Mouse (Mus musculus) hindbrain, embryonic 15.5 days (tissue): ENCODE results near the gene Prm3. TPM values are rescaled to one million over a fixed set of nuclear protein-coding genes. Genes with fewer than 3 reads are reported as not detected.

Experiments
- ATAC-seq: fragments of 200-750 bp; cut with Nextera tagmentation; 2 replicates; pipeline ENCODE4 v1.8.0; 2017; ENCODE audit warnings: low read depth, moderate number of reproducible peaks, moderate TSS enrichment; ENCODE audit not compliant: low FRiP score
- H3K27ac ChIP-seq: fragments of 300-500 bp; sonication (generic); replicated peaks from 2 replicates; pipeline ENCODE4 v1.5.1; 2015; ENCODE audit warnings: mild to moderate bottlenecking, inconsistent platforms
- H3K27me3 ChIP-seq: fragments of 300-500 bp; sonication (generic); 2 replicates; pipeline ENCODE4 v1.6.1; 2015; ENCODE audit warnings: control low read depth, inconsistent platforms
- H3K36me3 ChIP-seq: fragments of 300-500 bp; sonication (generic); 2 replicates; pipeline ENCODE4 v1.6.1; 2015; ENCODE audit warnings: control low read depth, inconsistent platforms
- H3K4me1 ChIP-seq: fragments of 300-500 bp; sonication (generic); replicated peaks from 2 replicates; pipeline ENCODE4 v1.6.1; 2015; ENCODE audit warnings: control low read depth, inconsistent platforms
- H3K4me2 ChIP-seq: fragments of 300-500 bp; sonication (generic); 2 replicates; pipeline ENCODE4 v1.6.1; 2015; ENCODE audit warnings: moderate library complexity, mild to moderate bottlenecking, inconsistent platforms
- H3K4me3 ChIP-seq: fragments of 300-500 bp; sonication (generic); 2 replicates; pipeline ENCODE4 v1.5.1; 2015; ENCODE audit warnings: mild to moderate bottlenecking, inconsistent platforms
- H3K9ac ChIP-seq: fragments of 300-500 bp; sonication (generic); 2 replicates; pipeline ENCODE4 v1.6.1; 2015; ENCODE audit warnings: inconsistent platforms
- H3K9me3 ChIP-seq: fragments of 300-500 bp; sonication (generic); 2 replicates; pipeline ENCODE4 v1.6.1; 2016; ENCODE audit warnings: control low read depth, inconsistent platforms
- WGBS: fragments of 180-500 bp; shearing (Covaris S2); methylation state at CpG from one replicate; pipeline ENCODE4 v1.1.7; 2015; 5-methylcytosine and 5-hydroxymethylcytosine counted together
- polyA plus RNA-seq: library from polyadenylated mRNA; unstranded; fragments of >200 nt; fragmentation: Nextera tagmentation; extraction: Ambion mirVana; gene quantifications from 2 replicates; pipeline ENCODE4 v1.2.1, GENCODE M21; 2015

The Prm3 gene
- polyA plus RNA-seq, 1 experiment from 2014 or later: not detected

GRCm38 (mm10) chr16:10767158-10767557 is 23.6 kb downstream of the Prm3 start:
- Histone ChIP-seq H3K36me3 (no peaks in the 10 kb centered on the region), H3K27ac (no peak overlapping the region), H3K27me3 (no peaks in the 10 kb centered on the region), H3K4me2 (no peak overlapping the region), H3K9me3 (no peaks in the 10 kb centered on the region), H3K9ac (no peak overlapping the region), H3K4me3 (no peak overlapping the region), H3K4me1 (no peaks in the 10 kb centered on the region)
- no peak for ATAC-seq
- 44% methylated on average over 4 of the region's 4 CpGs for WGBS

DNA sequence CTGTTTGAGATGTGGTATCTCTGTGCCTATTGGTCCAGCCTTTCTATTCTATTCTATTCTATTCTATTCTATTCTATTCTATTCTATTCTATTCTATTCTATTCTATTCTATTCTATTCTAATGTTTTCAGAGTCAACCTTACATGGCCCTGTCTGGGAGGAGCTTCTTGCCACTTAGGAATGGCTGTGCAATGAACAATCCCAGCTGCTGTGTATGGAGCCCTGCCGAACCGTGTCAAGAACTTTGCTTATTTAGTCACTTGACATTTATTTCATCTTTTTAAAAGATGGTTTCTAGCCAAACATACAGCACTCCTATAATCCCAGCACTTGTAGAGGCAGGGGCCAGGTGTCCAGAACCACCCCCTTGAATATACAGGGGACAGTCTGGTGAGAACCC is 26.4 kb downstream of the Prm3 start:
- 67% methylated on average over 2 of the region's 2 CpGs for WGBS
- Histone ChIP-seq H3K4me2 (no peak overlapping the region), H3K27me3 (no peaks in the 10 kb centered on the region), H3K27ac (no peak overlapping the region), H3K9ac (no peak overlapping the region), H3K4me1 (no peaks in the 10 kb centered on the region), H3K36me3 (no peaks in the 10 kb centered on the region), H3K9me3 (no peaks in the 10 kb centered on the region), H3K4me3 (no peak overlapping the region)
- ATAC-seq: no peak

DNA sequence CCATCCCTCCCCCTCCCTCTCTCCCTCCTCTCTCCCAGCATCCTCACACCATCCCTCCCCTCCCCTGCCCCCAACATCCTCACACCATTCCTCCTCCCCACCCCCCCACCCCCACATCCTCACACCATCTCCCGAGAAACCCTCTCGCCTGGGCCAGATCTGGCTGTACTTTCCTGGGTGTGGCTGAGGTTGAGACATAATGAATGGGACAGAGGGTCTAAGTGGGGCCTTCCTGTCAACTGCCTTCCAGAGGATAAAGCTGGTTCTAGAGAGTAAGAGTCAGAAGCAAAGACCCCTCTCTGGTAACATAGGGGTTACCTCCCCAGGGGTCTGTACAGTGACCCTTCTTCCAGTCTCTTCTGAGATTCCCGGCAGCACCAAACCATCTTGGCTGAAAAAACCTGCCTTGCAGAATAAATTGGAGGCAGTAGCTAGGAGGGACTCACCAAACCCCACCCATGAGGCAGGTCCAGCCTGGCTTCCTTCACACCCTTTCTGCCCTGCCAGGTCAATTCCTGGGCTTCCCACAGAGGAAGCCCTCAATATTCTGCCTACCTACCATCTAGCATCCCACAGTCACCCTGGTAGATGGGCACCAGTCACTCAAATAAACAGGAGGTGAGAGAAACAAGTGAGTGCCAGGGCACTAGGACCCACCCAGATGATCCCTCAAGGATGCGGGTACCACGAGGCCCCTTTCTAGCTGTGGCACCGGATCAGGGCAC is 27.0 kb downstream of the Prm3 start:
- ATAC-seq: no peak
- H3K36me3 ChIP-seq: no peaks in the 10 kb centered on the region
- 60% methylated on average over 6 of the region's 6 CpGs for WGBS

DNA sequence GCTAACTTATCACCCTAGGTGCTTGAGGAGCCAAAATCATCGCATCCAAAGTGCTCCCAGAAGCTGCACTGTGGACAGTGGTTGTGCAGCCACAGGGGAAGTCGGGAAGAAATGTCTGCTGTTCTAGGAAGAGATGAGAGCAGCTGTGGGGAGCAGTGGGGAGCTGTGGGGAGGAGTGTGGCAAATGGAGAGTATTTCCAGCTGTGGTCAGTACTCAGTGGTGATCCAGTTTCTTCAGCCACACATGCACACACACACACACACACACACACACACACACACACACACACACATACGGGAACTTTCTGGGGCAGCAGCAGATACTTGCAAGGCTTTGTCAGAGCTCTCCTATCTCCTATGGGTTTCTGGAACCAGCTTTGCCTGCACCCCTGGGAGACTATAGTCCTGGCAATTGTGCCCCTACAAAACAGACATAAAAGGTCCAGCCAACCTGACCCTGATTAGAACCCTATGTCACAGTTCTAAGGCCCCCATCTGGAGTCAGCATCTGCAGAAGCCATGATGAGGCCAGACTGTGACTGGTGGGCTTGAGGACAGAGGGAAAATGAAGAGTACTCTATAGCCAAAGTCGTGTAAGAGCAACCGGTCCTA is 28.0 kb downstream of the Prm3 start:
- ATAC-seq: no peak
- no peak overlapping the region for H3K27ac ChIP-seq
- H3K36me3 ChIP-seq: no peaks in the 10 kb centered on the region
- H3K4me1 ChIP-seq: no peaks in the 10 kb centered on the region
- H3K9ac ChIP-seq: no peak overlapping the region
- 72% methylated on average over 5 of the region's 5 CpGs for WGBS
- H3K4me2 ChIP-seq: no peak overlapping the region
- no peaks in the 10 kb centered on the region for H3K27me3 ChIP-seq
- no peaks in the 10 kb centered on the region for H3K9me3 ChIP-seq
- no peak overlapping the region for H3K4me3 ChIP-seq

More for the DNA sequence above, 27.0 kb downstream of the Prm3 start:
- Histone ChIP-seq H3K27ac (no peak overlapping the region), H3K27me3 (no peaks in the 10 kb centered on the region), H3K4me3 (no peak overlapping the region), H3K9me3 (no peaks in the 10 kb centered on the region), H3K9ac (no peak overlapping the region), H3K4me1 (no peaks in the 10 kb centered on the region), H3K4me2 (no peak overlapping the region)

GRCm38 (mm10) chr16:10761182-10761581 is 29.5 kb downstream of the Prm3 start:
- 74% methylated on average over 8 of the region's 8 CpGs for WGBS
- no peaks in the 10 kb centered on the region for H3K27me3 ChIP-seq
- no peak overlapping the region for H3K9ac ChIP-seq
- ATAC-seq: no peak
- no peak overlapping the region for H3K27ac ChIP-seq
- no peaks in the 10 kb centered on the region for H3K4me1 ChIP-seq
- no peaks in the 10 kb centered on the region for H3K36me3 ChIP-seq
- no peak overlapping the region for H3K4me2 ChIP-seq
- H3K9me3 ChIP-seq: no peaks in the 10 kb centered on the region
- no peak overlapping the region for H3K4me3 ChIP-seq

DNA sequence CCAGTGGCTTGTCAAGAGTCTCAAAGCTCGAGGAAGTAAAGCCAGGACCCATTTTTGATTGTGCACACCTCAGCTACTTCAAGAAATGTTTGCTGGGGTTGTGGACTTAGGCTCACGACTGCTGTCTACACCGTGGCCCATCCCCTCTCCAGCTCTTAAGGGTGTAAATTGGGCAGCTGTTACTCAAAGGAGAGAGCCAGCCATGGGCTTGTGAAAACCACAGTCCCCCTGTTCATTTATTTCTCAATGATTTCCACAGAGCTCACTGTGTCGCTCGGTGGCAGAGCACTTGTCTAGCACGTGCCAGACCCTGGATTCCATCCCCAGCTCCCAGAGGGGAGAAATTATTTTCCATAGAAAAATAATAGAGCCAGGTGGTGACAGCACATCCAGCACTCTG is 34.5 kb downstream of the Prm3 start:
- Histone ChIP-seq H3K4me1 (no peaks in the 10 kb centered on the region), H3K27ac (no peak overlapping the region), H3K4me2 (no peak overlapping the region), H3K9ac (no peak overlapping the region), H3K9me3 (no peaks in the 10 kb centered on the region), H3K4me3 (no peak overlapping the region), H3K36me3 (no peaks in the 10 kb centered on the region), H3K27me3 (no peaks in the 10 kb centered on the region)
- ATAC-seq: no peak
- 73% methylated on average over 5 of the region's 6 CpGs for WGBS

- Histone ChIP-seq H3K36me3 (no peaks in the 10 kb centered on the region), H3K4me2 (no peak overlapping the region), H3K4me3 (no peak overlapping the region), H3K9me3 (no peaks in the 10 kb centered on the region), H3K4me1 (0 out of 2 replicates have a peak, but pooled peaks cover 3% of the 10 kb centered on the region), H3K27me3 (no peaks in the 10 kb centered on the region), H3K9ac (no peak overlapping the region), H3K27ac (no peak overlapping the region)
- no peak for ATAC-seq
- WGBS: 79% methylated on average over 3 of the region's 3 CpGs
Observed at GRCm38 (mm10) chr16:10754521-10755296, 36.0 kb downstream of the Prm3 start.

GRCm38 (mm10) chr16:10749824-10750223 is 40.9 kb downstream of the Prm3 start:
- 53% methylated on average over 7 of the region's 7 CpGs for WGBS
- Histone ChIP-seq H3K9me3 (no peaks in the 10 kb centered on the region), H3K36me3 (no peaks in the 10 kb centered on the region), H3K4me1 (peaks cover 8% of the 10 kb centered on the region; the same call in 1 of the 2 replicates), H3K4me3 (no peak overlapping the region), H3K4me2 (no peak overlapping the region), H3K9ac (no peak overlapping the region), H3K27ac (no peak overlapping the region), H3K27me3 (no peaks in the 10 kb centered on the region)
- no peak for ATAC-seq

GRCm38 (mm10) chr16:10749226-10749625 is 41.5 kb downstream of the Prm3 start:
- Histone ChIP-seq H3K27me3 (no peaks in the 10 kb centered on the region), H3K27ac (no peak overlapping the region), H3K4me3 (no peak overlapping the region), H3K9me3 (no peaks in the 10 kb centered on the region), H3K9ac (no peak overlapping the region), H3K4me1 (peaks cover 8% of the 10 kb centered on the region; the same call in 1 of the 2 replicates), H3K4me2 (no peak overlapping the region), H3K36me3 (no peaks in the 10 kb centered on the region)
- WGBS: 73% methylated on average over 7 of the region's 7 CpGs
- ATAC-seq: no peak

GRCm38 (mm10) chr16:10741082-10741481 is 49.6 kb downstream of the Prm3 start:
- Histone ChIP-seq H3K27me3 (no peaks in the 10 kb centered on the region), H3K4me1 (0 out of 2 replicates have a peak, but pooled peaks cover 3% of the 10 kb centered on the region), H3K9me3 (no peaks in the 10 kb centered on the region), H3K27ac (no peak overlapping the region), H3K4me3 (no peak overlapping the region), H3K36me3 (no peaks in the 10 kb centered on the region), H3K9ac (no peak overlapping the region), H3K4me2 (no peak overlapping the region)
- ATAC-seq: no peak
- 96% methylated on average over 2 of the region's 2 CpGs for WGBS
